Mouse (Mus musculus): ENCODE results near the gene Kcnab2.

The Kcnab2 gene

GRCm38 (mm10) chr4:152448666-152449018 is 29.0 kb downstream of the Kcnab2 start:
- DNase-seq: no peak

- no peak for DNase-seq
Measured at GRCm38 (mm10) chr4:152447731-152448665, 29.7 kb downstream of the Kcnab2 start.

- DNase-seq: no peak
Measured at GRCm38 (mm10) chr4:152446178-152446577, 31.5 kb downstream of the Kcnab2 start.

GRCm38 (mm10) chr4:152441536-152441935 is 36.1 kb downstream of the Kcnab2 start:
- no peak for DNase-seq

- DNase-seq: peak; percentile 51
Measured at GRCm38 (mm10) chr4:152440882-152441281, 36.8 kb downstream of the Kcnab2 start.

- DNase-seq: peak; percentile 95
Measured at GRCm38 (mm10) chr4:152435255-152435654, 42.4 kb downstream of the Kcnab2 start.

- peak; percentile 99 for DNase-seq
Measured at GRCm38 (mm10) chr4:152434836-152435235, 42.8 kb downstream of the Kcnab2 start.

- peak; percentile 52 for DNase-seq
Measured at GRCm38 (mm10) chr4:152432308-152432707, 45.4 kb downstream of the Kcnab2 start.

- no peak for DNase-seq
Measured at GRCm38 (mm10) chr4:152428259-152428658, 49.4 kb downstream of the Kcnab2 start.

GRCm38 (mm10) chr4:152424922-152425321 is 52.7 kb downstream of the Kcnab2 start:
- DNase-seq: peak; percentile 37

- DNase-seq: no peak
Measured at GRCm38 (mm10) chr4:152424341-152424740, 53.3 kb downstream of the Kcnab2 start.

GRCm38 (mm10) chr4:152423576-152423975 is 54.1 kb downstream of the Kcnab2 start:
- no peak for DNase-seq

- no peak for DNase-seq
Measured at GRCm38 (mm10) chr4:152418229-152419060, 59.2 kb downstream of the Kcnab2 start.

- DNase-seq: no peak
Measured at GRCm38 (mm10) chr4:152412524-152413080, 65.1 kb downstream of the Kcnab2 start.

- DNase-seq: no peak
Measured at GRCm38 (mm10) chr4:152410961-152411360, 66.7 kb downstream of the Kcnab2 start.

GRCm38 (mm10) chr4:152406531-152406930 is 71.1 kb downstream of the Kcnab2 start:
- no peak for DNase-seq

GRCm38 (mm10) chr4:152405671-152406201 is 71.9 kb downstream of the Kcnab2 start:
- no peak for DNase-seq

- DNase-seq: no peak
Measured at GRCm38 (mm10) chr4:152405143-152405542, 72.5 kb downstream of the Kcnab2 start.

GRCm38 (mm10) chr4:152398926-152399325 is 78.7 kb downstream of the Kcnab2 start:
- DNase-seq: no peak

GRCm38 (mm10) chr4:152392627-152393026 is 85.0 kb downstream of the Kcnab2 start:
- DNase-seq: no peak

- peak; percentile 55 for DNase-seq
Measured at GRCm38 (mm10) chr4:152392192-152392591, 85.5 kb downstream of the Kcnab2 start.

- DNase-seq: peak; percentile 52
Measured at GRCm38 (mm10) chr4:152385644-152386043, 92.0 kb downstream of the Kcnab2 start.

Data from right cerebral cortex, postnatal 4 days (tissue).